Mouse (Mus musculus) regulatory T cell (primary cell): ENCODE results near the gene Uqcc2.

Experiments used
- in situ Hi-C: fragments of 300-600 bp; cut with MboI, MseI; formaldehyde crosslinking; loops from one replicate; pipeline ENCODE4 v1.15.1; 2025; ENCODE audit warnings: high pct_unique_total_duplicates

Uqcc2 gene

DNA sequence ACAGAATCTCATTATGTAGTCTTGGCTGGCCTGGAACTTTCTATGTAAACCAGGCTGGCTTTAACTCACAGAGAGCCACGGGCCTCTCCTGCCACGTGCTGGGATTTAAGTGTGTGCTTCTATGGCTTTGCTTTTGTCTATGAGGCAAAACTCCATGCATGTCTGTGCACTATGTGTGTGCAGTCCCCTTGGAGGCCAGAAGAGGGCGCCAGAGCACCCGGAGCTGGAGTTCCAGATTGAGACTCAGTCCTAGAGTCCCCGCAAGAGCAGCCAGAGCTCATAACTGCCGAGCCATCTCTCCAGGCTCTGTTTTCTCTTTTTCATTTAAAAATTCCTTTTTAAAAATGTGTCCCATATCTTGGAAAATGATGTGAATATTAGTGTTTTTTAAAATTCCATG, 55.8 kb downstream of the Uqcc2 start:
- in situ Hi-C loops = no loop called here

DNA sequence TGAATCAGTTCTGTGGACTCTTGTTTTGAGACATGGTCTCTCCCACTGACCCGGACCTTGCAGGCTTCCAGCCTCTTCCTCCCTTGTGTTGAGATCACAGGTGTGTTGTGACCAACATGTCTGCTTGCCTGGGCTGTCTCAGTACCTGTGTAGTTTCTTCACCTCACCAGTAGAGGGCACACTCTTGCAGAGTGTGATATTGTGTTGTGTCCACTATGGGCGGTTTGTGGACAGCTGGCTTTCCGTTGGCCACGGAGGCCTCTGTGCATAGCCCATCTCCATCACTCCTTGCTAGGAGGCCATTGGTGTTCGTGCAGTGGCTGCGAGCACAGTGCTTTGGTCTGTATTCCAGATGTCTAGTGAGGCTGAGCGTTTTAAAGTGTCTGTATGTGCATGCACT, 56.6 kb downstream of the Uqcc2 start:
- in situ Hi-C loops = no loop called here

DNA sequence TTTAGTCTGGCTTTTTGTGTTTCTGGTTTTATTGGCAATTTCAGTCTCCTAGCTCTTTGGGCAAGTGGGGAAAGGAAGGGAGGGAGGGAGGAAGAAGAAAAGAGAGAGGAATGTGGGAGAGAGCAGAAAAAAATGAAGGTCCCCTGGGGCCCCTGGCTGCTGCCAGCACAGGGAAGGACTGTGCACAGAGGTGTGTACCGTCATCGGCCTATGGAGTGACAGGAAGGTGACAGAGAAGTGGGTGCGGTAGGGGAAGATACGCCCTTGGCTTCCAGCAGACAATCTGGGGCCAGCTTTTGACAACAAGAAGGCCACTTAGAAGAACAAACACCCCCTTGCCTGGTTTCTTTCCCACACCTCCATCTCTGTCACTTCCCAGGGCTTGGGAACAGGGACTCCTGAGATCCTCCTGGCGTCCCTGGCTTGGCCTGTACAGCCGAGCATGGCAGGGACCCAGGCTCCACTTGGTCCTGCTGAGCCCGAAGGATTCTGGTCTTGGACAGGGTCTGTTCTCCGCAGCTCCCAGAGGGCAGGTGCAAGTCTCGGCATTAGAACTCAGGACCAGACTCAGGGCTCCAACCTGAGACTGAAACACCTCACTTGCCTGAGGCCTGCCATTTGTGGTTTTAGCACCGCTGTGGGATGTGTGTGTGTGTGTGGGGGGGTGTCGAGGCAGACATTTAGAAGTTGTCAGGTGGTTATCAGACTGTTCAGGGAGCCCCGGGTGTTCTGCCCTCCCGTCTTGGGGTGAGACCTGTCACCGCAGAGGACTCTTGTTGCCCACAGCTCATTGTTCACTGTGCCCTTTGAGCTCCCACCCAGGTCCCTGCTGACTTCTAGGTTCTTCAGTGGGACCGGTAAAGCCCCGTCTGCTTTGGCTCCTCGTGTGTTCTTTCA, 58.6 kb downstream of the Uqcc2 start:
- in situ Hi-C loops = no loop called here

DNA sequence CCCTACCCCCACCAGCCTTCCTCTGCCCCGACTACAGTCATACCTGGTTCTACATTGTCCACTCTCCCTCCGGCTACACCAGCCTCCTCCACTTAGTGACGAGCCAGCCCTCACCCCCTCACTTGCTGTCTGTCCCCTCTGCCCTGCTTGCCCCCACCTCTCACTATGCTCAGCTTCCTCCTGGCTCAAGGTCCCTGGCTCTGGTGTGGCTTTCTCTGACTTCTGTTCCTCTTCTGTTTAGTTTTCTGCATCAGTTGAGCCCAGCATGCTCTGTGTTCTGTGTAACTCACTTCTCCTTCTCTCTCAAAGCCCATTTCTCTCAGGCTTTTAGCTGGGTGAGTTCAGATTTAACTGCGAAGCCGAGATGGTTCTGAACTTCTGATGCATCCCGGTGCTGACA, 59.5 kb downstream of the Uqcc2 start:
- in situ Hi-C loops = no loop called here

DNA sequence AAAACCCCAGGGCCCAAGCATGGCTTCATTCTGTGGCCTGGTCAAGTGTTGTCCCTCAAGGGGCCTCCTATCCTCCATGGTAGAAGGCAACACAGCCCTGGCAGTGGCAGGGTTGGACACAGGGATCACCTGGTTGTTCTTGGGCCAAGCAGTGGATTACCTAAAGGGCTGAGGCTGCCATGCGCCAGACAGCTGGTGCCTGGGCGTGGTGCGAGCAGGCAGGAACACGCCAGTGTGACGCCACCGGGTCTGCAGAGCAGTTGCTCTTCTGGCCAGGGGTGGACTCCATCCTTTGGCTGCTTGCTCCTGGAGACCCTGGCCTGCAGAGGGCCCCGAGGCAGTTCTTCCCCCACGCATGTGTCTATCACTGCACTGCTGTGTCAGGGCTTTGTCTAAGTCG, 59.9 kb downstream of the Uqcc2 start:
- in situ Hi-C loops = no loop called here

DNA sequence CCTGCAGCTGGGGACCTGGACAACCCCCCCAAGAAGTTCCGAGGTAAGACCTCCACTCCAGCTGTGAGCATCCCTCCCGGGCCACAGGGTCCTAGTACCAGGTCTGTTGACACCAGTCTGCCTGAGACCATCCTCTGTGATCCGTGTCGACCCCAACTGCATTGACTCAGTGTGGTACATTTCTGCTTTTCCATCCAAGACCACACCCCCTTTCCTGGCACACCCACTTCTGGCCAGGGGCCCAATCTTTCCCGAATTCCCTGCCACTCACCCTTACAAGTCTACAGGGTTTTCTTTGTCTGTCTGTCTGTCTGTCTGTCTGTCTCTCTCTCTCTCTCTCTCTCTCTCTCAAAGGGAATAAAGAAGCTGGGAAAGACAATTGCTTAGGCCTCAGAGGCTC, 60.6 kb downstream of the Uqcc2 start:
- in situ Hi-C loops = no loop called here
